In the genomic region with DNA sequence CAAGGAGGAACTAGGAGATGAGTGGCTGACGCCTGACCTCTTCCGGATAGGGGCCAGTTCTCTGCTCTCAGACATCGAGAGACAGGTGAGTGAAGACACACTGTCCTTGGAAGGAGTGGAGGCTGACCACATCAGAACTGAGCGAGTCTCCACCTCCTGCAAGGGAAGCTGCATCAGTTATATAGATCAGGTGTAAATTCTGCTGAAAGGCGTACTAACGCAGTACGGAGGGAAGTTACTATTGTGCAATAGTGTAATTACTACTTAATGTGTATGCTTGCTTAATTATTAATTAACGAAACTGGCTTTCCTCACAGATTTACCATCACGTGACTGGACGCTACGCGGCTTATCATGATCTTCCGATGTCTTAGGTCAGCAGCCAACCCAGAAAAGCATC, we compare ENCODE assay signal across 26 mouse cellular contexts.
DNase-seq lines count a peak whose midpoint lies in the region; ATAC-seq lines count a peak whose summit lies in the region.
"Had no signal": no experiment of that assay in that cellular context is flagged by ENCODE, and none has a peak within 500 bp of the region (broad histone marks: within the 10 kb centered on the region; RNA-seq: fewer than 3 reads in every experiment).

No protein-coding gene starts in this region.

- H3K4me3 ChIP-seq in liver, embryonic 11.5 days (ENCODE audit: low read depth, low read length), result no peak overlapping the region
- no peak overlapping the region for H3K4me3 ChIP-seq in intestine, embryonic 15.5 days (replicated peaks)
- H3K4me3 ChIP-seq: embryonic facial prominence, embryonic 10.5 days; embryonic facial prominence, embryonic 13.5 days; erythroblast, embryonic 14.5 days; forebrain, embryonic 12.5 days; forebrain, embryonic 15.5 days; heart, adult 2 months; hindbrain, embryonic 12.5 days had no signal

- no peaks in the 10 kb centered on the region for H3K36me3 ChIP-seq in liver, embryonic 11.5 days (ENCODE audit: control insufficient read depth, insufficient read depth, low read length)
- H3K36me3 ChIP-seq in intestine, embryonic 15.5 days, result no peaks in the 10 kb centered on the region
- H3K36me3 ChIP-seq: embryonic facial prominence, embryonic 10.5 days; embryonic facial prominence, embryonic 13.5 days; forebrain, embryonic 12.5 days; forebrain, embryonic 15.5 days; hindbrain, embryonic 12.5 days had no signal

- H3K9me3 ChIP-seq in liver, embryonic 11.5 days (ENCODE audit: control insufficient read depth, low read length), result no peaks in the 10 kb centered on the region
- H3K9me3 ChIP-seq in intestine, embryonic 15.5 days, result no peaks in the 10 kb centered on the region
- H3K9me3 ChIP-seq: embryonic facial prominence, embryonic 10.5 days; embryonic facial prominence, embryonic 13.5 days; forebrain, embryonic 12.5 days; forebrain, embryonic 15.5 days; hindbrain, embryonic 12.5 days had no signal

- H3K27ac ChIP-seq in liver, embryonic 11.5 days (ENCODE audit: low read depth, low read length), result no peak overlapping the region
- H3K27ac ChIP-seq in intestine, embryonic 15.5 days, result no peak overlapping the region
- H3K27ac ChIP-seq: embryonic facial prominence, embryonic 10.5 days; embryonic facial prominence, embryonic 13.5 days; forebrain, embryonic 12.5 days; forebrain, embryonic 15.5 days; heart, adult 2 months; hindbrain, embryonic 12.5 days had no signal

- peak; percentile 26 for DNase-seq in liver, embryonic 11.5 days (ENCODE audit: low spot score)
- no peak for DNase-seq in liver
- DNase-seq in yolk sac, embryonic 10.5 days (ENCODE audit: low spot score), result peak; percentile 17
- no peak for DNase-seq in kidney, adult 9 months
- DNase-seq in layer of hippocampus, adult 9-10 months (ENCODE audit: low spot score), result no peak
- no peak for DNase-seq in heart, adult 8-10 months (ENCODE audit: low spot score)
- DNase-seq: adrenal gland, postnatal 10 days; adrenal gland, postnatal 36 days; cerebellum, adult 11 months; cerebellum, adult 8-10 months; cerebellum, postnatal 10 days; cerebellum, postnatal 36 days; embryo, embryonic 11 days; gastrocnemius, postnatal 25 days; heart, adult 2 months had no signal

- 91% methylated on average over 13 of the region's 13 CpGs for WGBS in liver, embryonic 11.5 days
- 87% methylated on average over 13 of the region's 13 CpGs for WGBS in intestine, embryonic 15.5 days

- no peak overlapping the region for H3K9ac ChIP-seq in liver, embryonic 11.5 days (ENCODE audit: low read depth, low read length)
- H3K9ac ChIP-seq in intestine, embryonic 15.5 days, result no peak overlapping the region
- H3K9ac ChIP-seq: embryonic facial prominence, embryonic 13.5 days; forebrain, embryonic 12.5 days; forebrain, embryonic 15.5 days; hindbrain, embryonic 12.5 days had no signal

- no peak overlapping the region for H3K4me2 ChIP-seq in liver, embryonic 11.5 days
- no peak overlapping the region for H3K4me2 ChIP-seq in intestine, embryonic 15.5 days (replicated peaks)
- H3K4me2 ChIP-seq: embryonic facial prominence, embryonic 13.5 days; forebrain, embryonic 12.5 days; forebrain, embryonic 15.5 days; heart, embryonic 11.5 days; hindbrain, embryonic 12.5 days had no signal

- H3K27me3 ChIP-seq in liver, embryonic 11.5 days (replicated peaks; ENCODE audit: control insufficient read depth, insufficient read depth, low read length), result no peaks in the 10 kb centered on the region
- H3K27me3 ChIP-seq in intestine, embryonic 15.5 days (replicated peaks), result no peaks in the 10 kb centered on the region
- H3K27me3 ChIP-seq: embryonic facial prominence, embryonic 13.5 days; forebrain, embryonic 12.5 days; forebrain, embryonic 15.5 days; hindbrain, embryonic 12.5 days had no signal

- H3K4me1 ChIP-seq in liver, embryonic 11.5 days (replicated peaks; ENCODE audit: control insufficient read depth, insufficient read depth, low read length), result no peaks in the 10 kb centered on the region
- H3K4me1 ChIP-seq in intestine, embryonic 15.5 days (replicated peaks), result no peaks in the 10 kb centered on the region
- H3K4me1 ChIP-seq: embryonic facial prominence, embryonic 10.5 days; embryonic facial prominence, embryonic 13.5 days; forebrain, embryonic 12.5 days; forebrain, embryonic 15.5 days; hindbrain, embryonic 12.5 days had no signal

- ATAC-seq in liver, embryonic 11.5 days (replicated peaks; ENCODE audit: low FRiP score), result no peak
- ATAC-seq in intestine, embryonic 15.5 days, result 0 out of 2 replicates have a peak, but pooled peaks have one; percentile 20
- peak; percentile 89 for ATAC-seq in megakaryocyte, adult 5-6 weeks (ENCODE audit: poor library complexity, severe bottlenecking)
- ATAC-seq: CD4-positive, CD25-positive, alpha-beta regulatory T cell, adult 4 months; forebrain, embryonic 15.5 days; hindbrain, embryonic 16.5 days had no signal

Comparison
In these comparisons a context has a peak if more than half of its experiments do, and no peak if none do; other contexts are left out.
1. DNase-seq: peak in liver, embryonic 11.5 days (single experiment) and yolk sac, embryonic 10.5 days (single experiment); none in liver (single experiment), kidney, adult 9 months (single experiment), layer of hippocampus, adult 9-10 months (single experiment) and heart, adult 8-10 months (single experiment).